Mouse (Mus musculus) layer of hippocampus, postnatal 36 days (tissue): ENCODE measurements at regions not wholly inside any gene's neighbourhood (a gene's known extent, or its start where the extent isn't known, plus 50 kb on each side); places are given as distances from the start of the nearest gene placed in this dataset.
"Not testable (repeated sequence)": the region's sequence is repeated elsewhere in the genome, so short reads cannot be mapped to it uniquely, and the experiment has no call there.

Experiments used
- DNase-seq, 2 experiments: peaks; one replicate each; pipeline ENCODE4 v3.0.0; 2022

- not testable (repeated sequence) for DNase-seq
Measured at GRCm38 (mm10) chr17:9278046-9278445, 143.8 kb upstream of the Gm17728 start.

DNA sequence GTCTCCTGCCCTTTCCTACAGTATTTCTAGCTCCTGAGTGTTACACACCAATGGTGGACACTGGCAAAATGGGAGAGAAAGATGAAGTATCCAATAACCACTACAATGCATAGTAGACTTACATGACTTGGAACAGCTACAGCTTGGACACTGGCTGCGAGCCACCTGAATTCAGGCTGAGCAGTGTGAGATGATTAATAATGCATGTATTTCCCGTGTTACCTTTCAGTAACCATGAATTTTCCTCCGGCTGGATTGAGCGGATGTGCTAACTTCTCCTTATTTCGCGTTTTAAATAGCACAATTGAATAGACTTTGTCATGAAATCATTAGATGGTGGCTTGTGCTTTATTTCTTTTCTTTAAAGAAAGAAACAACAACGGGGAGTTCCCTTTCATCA is 142.4 kb upstream of the Gm17728 start:
- DNase-seq: no peak

GRCm38 (mm10) chr17:9281891-9282290 is 140.0 kb upstream of the Gm17728 start:
- no peak for DNase-seq

GRCm38 (mm10) chr17:9282333-9283176 is 139.3 kb upstream of the Gm17728 start:
- DNase-seq: no peak

DNA sequence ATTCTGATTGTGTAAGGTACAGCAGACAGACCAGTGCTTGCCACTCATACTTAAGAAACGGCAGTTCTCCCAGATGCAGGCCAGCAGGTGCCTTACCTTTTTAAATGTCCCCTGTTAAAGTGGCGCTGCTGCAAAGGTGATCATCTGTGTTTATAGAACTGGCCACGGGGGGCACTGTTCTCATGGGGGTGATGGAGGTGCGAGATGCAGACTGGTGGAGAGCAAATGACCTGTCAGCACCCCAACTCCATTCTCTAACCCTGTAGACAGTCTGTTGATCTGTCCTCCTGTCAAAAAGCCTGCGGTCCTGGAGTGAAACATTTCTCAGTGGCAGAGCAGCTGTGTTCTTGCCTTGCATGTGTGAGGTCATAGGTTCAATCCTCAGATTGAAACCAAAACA is 135.4 kb upstream of the Gm17728 start:
- no peak for DNase-seq

DNA sequence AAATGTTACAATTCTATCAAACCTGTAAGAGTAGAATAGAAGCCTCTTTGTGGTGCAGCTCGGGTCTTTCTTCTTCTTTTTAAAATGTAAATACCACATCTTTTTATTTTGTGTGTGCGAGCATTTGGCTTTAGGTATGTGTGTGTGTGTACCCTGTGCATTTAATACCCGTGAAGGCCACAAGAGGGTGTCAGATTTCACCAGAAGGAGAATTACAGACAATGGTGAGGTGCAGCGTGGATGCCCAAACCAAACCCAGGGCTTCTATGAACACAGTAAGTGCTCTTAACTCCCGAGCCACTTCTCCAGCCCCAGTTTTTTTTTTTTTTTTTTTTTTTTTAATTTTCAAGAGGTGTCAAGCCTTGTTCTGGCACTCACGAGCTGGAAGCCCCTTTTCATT is 135.0 kb upstream of the Gm17728 start:
- DNase-seq: no peak

GRCm38 (mm10) chr17:9287682-9288081 is 134.2 kb upstream of the Gm17728 start:
- DNase-seq: no peak

- DNase-seq: no peak
Measured at GRCm38 (mm10) chr17:9291601-9292000, 130.3 kb upstream of the Gm17728 start.

DNA sequence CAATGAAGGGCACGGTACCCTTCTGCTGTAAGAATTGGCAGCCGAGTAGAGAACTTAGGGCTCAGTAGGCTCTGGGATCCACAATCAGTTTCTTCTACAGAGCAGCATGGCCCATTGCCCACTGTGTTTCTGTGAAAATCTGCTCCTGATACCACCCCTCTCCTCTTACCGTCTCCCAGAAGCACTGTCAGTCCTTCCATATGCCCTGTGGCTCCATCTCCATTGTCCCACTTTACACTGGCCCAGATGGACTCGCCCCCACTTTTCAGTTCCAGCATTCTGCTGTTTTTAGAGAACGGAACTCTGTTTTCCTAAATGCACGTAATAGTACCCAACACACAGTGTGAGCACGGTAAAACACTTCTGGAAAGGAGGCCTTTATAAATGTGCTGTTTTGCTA is 129.6 kb upstream of the Gm17728 start:
- DNase-seq: peak; percentile 21 to 22

DNA sequence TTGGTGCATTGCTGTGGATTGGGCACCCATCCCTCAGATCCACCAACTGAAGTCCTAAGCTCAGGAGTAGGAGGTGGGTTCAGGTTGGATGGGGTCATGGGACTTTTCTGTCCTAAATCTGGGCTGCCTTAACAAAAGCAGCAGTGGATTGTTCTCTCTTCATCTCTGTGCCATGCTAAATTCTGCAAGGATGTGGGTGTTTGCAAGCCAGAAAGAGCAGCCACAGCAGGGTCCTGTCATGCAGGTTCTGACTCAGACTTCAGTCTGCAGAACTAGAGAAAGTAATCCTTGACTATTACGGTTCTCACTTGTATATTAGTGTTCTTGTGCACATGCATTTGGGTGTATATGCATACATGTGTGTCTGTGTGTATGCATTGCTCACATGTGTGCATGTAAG is 125.5 kb upstream of the Gm17728 start:
- DNase-seq: no peak

DNA sequence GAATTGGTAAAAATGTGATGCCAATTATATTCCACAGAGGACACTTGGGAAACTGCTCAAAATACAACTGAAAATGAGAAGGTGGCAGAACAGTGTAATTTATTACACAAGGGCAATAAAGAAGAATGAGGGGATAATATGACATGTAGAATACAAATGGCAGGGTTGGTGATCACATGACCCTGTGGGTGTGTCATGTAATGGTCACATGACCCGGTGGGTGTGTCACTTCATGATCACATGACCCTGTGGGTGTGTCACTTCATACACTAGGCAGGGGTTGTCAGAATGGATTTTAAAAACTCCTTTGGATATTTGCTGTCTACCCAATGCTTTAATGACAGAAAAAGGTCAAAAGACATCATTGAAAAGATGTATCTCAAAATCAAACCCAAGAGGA is 123.6 kb upstream of the Gm17728 start:
- DNase-seq: no peak

GRCm38 (mm10) chr17:9301101-9301501 is 120.8 kb upstream of the Gm17728 start:
- peak in 1 of 2 experiments; percentile 4 for DNase-seq

GRCm38 (mm10) chr17:9308507-9308906 is 113.4 kb upstream of the Gm17728 start:
- DNase-seq: no peak

DNA sequence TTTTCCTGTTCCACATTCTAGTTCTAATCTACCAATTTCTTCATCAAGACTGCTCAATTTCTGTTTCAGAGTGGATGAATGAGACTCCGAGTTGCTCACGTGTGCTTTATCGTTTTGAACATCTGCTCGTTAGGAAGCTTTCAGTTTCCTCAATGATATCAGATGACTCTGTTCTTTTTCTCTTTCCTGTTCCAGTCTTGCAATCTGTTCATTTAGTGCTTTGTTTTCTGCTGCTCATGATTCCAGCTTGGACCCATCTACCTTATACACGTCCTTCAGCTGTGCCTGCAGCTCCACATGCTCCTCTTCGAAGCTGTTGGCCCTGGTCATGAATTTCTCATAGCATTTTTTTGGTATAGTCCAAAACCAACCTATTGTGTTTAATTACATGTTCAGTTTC is 99.1 kb upstream of the Gm17728 start:
- no peak for DNase-seq

DNA sequence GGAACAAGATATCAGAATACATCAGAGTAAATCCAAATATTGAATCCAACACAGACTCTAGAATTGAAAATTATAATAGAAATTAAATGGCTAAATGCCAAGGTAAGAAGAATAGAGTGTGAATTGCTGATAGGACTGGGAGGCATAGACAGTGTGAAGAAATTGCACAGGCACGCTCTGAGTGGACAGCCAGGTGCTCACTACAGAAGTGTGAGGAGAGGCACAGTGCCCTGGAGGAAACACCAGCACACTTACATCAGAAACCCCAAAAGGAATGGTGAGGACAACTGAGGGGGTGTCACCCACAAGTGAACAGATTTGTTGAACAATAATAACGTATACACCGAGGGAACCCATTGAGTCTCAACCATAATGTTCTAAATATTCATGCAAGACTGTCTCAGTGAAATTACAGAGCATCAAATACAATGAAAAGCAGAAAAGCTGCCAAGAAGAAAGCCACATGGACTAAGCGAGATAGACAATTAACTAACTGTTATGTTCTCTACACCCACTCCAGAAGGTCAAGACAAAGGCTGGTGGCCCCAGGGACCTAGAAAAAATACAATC is 92.9 kb upstream of the Gm17728 start:
- DNase-seq: no peak

DNA sequence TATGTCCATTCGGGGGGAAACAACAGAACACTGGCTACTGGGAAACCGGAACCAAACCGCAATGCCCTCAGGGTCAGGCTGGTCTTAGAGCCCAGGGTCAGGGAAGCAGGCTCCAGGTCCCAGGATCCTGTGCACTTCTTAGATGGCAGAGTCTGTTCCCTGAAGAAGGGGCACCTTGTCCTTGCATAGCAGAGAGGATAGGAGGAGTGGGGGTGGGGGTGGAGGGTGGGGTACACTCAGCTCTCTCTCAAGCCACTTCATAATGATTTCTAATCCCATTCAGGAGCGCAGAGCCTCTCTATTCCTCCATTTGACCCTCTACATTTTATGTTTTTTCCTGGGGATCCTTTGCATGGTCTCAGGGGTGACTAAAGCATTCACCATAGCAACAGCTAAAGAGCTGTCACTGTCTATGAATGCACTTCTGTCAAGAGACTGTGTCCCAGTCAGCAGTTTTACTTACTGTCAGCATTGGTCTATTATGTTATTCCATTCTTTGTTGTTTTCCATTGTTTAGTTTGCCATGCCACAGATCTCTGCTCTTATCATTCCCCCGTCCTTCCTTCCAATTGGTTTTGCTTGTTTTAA is 64.2 kb upstream of the Gm17728 start:
- no peak for DNase-seq
